Mouse (Mus musculus) kidney, embryonic 14.5 days (tissue): ENCODE data around the gene Hesx1. TPM values are rescaled to one million over a fixed set of nuclear protein-coding genes. Genes with fewer than 3 reads are reported as not detected.

Source experiments
- ATAC-seq: fragments of 200-750 bp; cut with Nextera tagmentation; 2 replicates; pipeline ENCODE4 v1.8.0; 2017; ENCODE audit warnings: moderate number of reproducible peaks, mild to moderate bottlenecking, moderate TSS enrichment, moderate library complexity; ENCODE audit not compliant: low FRiP score, low TSS enrichment
- H3K27ac ChIP-seq: fragments of 300-500 bp; sonication (generic); 2 replicates; pipeline ENCODE4 v1.5.1; 2014; ENCODE audit warnings: low read depth, mild to moderate bottlenecking, low read length, moderate library complexity, mixed read lengths
- H3K27me3 ChIP-seq: fragments of 300-500 bp; sonication (generic); 2 replicates; pipeline ENCODE4 v1.6.1; 2014; ENCODE audit warnings: mild to moderate bottlenecking, low read length; ENCODE audit not compliant: control insufficient read depth, insufficient read depth
- H3K36me3 ChIP-seq: fragments of 300-500 bp; sonication (generic); 2 replicates; pipeline ENCODE4 v1.6.1; 2014; ENCODE audit warnings: low read length, mixed read lengths; ENCODE audit not compliant: control insufficient read depth, insufficient read depth
- H3K4me1 ChIP-seq: fragments of 300-500 bp; sonication (generic); 2 replicates; pipeline ENCODE4 v1.6.1; 2014; ENCODE audit warnings: low read length, mixed read lengths; ENCODE audit not compliant: control insufficient read depth, insufficient read depth
- H3K4me2 ChIP-seq: fragments of 300-500 bp; sonication (generic); replicated peaks from 2 replicates; pipeline ENCODE4 v1.6.1; 2014; ENCODE audit warnings: low read depth, mild to moderate bottlenecking, low read length
- H3K4me3 ChIP-seq: fragments of 300-500 bp; sonication (generic); 2 replicates; pipeline ENCODE4 v1.5.1; 2014; ENCODE audit warnings: mild to moderate bottlenecking, low read length
- H3K9ac ChIP-seq: fragments of 300-500 bp; sonication (generic); 2 replicates; pipeline ENCODE4 v1.6.1; 2014; ENCODE audit warnings: low read depth, mild to moderate bottlenecking, low read length, moderate library complexity
- H3K9me3 ChIP-seq: fragments of 300-500 bp; sonication (generic); 2 replicates; pipeline ENCODE4 v1.6.1; 2016; ENCODE audit warnings: low read length; ENCODE audit not compliant: control insufficient read depth
- WGBS: fragments of 180-500 bp; shearing (Covaris S2); extraction: QIAGEN DNeasy Blood & Tissue Kit; methylation state at CpG from one replicate; pipeline ENCODE4 v1.1.7; 2014; 5-methylcytosine and 5-hydroxymethylcytosine counted together
- polyA plus RNA-seq: library from polyadenylated mRNA; unstranded; fragments of >200 nt; fragmentation: Nextera tagmentation; extraction: Ambion mirVana; gene quantifications from 2 replicates; pipeline ENCODE4 v1.2.1, GENCODE M21; 2014

Gene Hesx1
- polyA plus RNA-seq, 1 experiment from 2014 or later, result 0.99 TPM

DNA sequence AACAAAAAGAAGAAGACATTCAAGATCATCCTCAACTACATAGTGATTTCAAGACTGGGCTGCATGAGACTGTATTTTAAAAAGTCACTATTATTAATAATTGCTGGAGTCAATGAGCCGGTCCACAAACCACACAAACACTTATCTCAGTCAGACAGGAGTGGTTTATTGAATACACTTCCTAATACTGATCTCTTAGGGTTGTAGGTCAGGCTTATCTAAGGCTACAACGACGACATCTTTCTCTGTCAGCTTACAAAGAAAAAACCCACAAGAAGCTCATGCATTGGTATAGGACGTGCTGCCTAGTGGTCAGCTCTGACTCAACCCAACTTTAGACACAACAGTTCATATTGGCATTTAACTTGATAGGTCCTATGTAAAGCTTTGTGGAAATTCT, 30.4 kb downstream of the Hesx1 start:
- Histone ChIP-seq H3K9ac (no peak overlapping the region), H3K4me1 (no peaks in the 10 kb centered on the region), H3K4me2 (no peak overlapping the region), H3K27ac (no peak overlapping the region), H3K9me3 (no peaks in the 10 kb centered on the region), H3K27me3 (no peaks in the 10 kb centered on the region), H3K36me3 (no peaks in the 10 kb centered on the region), H3K4me3 (no peak overlapping the region)
- ATAC-seq, result no peak
- WGBS, result 82% methylated on average over 4 of the region's 4 CpGs

DNA sequence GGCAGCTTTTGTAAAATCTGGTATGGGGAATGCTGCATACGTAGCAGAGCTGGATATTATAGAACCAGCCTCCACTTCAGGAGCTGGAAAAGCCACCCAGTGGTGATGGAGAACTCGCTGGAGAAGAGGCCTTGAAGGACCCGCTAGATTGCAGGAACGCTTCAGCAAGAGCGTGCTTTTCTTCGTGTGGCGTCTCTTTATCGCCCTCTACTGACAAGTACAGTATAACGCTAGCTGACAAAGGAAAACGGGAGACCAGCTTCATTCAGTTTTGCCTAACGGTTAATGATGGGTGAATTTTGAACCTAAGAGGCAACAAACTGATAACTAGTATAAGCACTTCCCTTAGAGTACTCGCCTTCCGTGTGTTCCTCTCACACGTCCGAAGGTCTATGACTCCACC, 35.6 kb downstream of the Hesx1 start:
- no peaks in the 10 kb centered on the region for H3K9me3 ChIP-seq
- H3K4me3 ChIP-seq, result no peak overlapping the region
- no peak overlapping the region for H3K4me2 ChIP-seq
- ATAC-seq, result peak; percentile 69; the same call in 1 of the 2 replicates
- H3K4me1 ChIP-seq, result no peaks in the 10 kb centered on the region
- WGBS, result 5% methylated on average over 15 of the region's 15 CpGs
- H3K27ac ChIP-seq, result no peak overlapping the region
- H3K36me3 ChIP-seq, result no peaks in the 10 kb centered on the region
- H3K27me3 ChIP-seq, result no peaks in the 10 kb centered on the region
- H3K9ac ChIP-seq, result no peak overlapping the region

DNA sequence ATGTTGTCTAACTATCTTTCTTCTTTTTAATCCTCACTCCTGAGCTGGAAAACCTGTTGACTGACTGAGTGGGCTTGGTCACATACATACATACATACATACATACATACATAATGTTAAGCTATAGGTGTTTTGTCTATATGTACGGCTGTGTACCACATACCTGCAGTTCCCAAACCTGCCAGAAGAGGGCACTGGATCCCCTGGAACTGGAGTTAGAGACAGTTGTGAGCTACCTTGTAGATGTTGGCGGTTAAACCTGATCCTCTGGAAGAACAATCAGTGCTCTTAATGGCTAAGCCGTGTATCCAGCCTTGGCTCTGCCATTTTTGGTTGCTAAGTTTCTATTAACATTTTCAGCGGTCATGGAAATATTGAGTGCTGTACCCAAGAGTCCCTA, 36.9 kb downstream of the Hesx1 start:
- H3K4me3 ChIP-seq, result no peak overlapping the region
- 20% methylated on average over 4 of the region's 4 CpGs for WGBS
- H3K9me3 ChIP-seq, result no peaks in the 10 kb centered on the region
- no peak overlapping the region for H3K9ac ChIP-seq
- no peak overlapping the region for H3K27ac ChIP-seq
- H3K27me3 ChIP-seq, result no peaks in the 10 kb centered on the region
- H3K4me1 ChIP-seq, result no peaks in the 10 kb centered on the region
- no peaks in the 10 kb centered on the region for H3K36me3 ChIP-seq
- ATAC-seq, result 0 out of 2 replicates have a peak, but pooled peaks have one; percentile 24
- H3K4me2 ChIP-seq, result no peak overlapping the region

DNA sequence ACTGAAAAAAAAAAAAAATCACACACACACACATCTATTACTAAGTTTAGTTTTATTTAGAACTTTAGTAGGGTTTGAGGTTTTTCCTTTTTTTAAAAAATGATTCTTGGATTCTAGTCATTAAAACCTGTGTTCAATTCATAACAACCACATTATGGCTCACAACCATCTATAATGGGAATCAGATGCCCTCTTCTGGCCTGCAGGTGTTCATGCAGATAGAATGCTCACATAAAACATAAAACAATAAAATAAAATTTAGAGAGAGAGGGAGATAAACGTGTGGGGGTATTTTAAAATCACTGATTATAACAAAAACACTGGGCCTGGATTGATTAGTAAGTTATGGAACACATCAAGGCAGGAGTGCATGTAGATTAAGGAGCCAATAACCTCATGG, 43.3 kb downstream of the Hesx1 start:
- Histone ChIP-seq H3K27ac (no peak overlapping the region), H3K36me3 (no peaks in the 10 kb centered on the region), H3K4me3 (no peak overlapping the region), H3K9ac (no peak overlapping the region), H3K4me2 (no peak overlapping the region), H3K9me3 (no peaks in the 10 kb centered on the region), H3K27me3 (peaks cover 4% of the 10 kb centered on the region), H3K4me1 (peaks cover 12% of the 10 kb centered on the region)
- no peak for ATAC-seq
- 73% methylated on average over 1 of the region's 1 CpGs for WGBS

DNA sequence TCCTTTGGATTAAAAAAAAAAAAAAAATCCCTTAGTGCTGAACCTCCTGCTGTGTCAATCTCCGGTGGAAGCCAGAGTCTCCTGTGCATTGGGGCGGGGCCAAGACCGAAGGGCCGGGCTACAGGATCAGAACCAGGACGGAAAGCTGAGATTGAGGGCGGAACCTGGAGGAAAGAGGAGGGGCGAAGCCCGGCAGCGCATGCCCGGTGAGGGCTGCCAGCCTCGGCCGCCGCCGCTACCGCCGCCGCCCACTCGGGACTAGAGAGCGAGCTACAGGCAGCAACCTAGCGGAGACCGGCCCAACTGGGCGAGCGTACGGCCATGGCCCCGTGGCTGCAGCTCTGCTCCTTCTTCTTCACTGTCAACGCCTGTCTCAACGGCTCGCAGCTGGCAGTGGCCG, 44.6 kb downstream of the Hesx1 start, which contains the start of gene Il17rd:
TSS of gene Il17rd (plus strand) at position 159 of the 400 bp plus-strand sequence.
- peak within 1 kb of the TSS; percentile 85 for H3K9ac ChIP-seq
- peak within 1 kb of the TSS; percentile 87 for H3K4me2 ChIP-seq
- peak within 1 kb of the TSS; percentile 96 for H3K4me3 ChIP-seq
- no peaks in the 10 kb centered on the region for H3K36me3 ChIP-seq
- 0% methylated on average over 28 of the region's 29 CpGs for WGBS
- ATAC-seq, result peak; percentile 92
- H3K27ac ChIP-seq, result peak within 1 kb of the TSS; percentile 90
- H3K4me1 ChIP-seq, result peaks cover 25% of the 10 kb centered on the region
- no peaks in the 10 kb centered on the region for H3K9me3 ChIP-seq
- peaks cover 4% of the 10 kb centered on the region for H3K27me3 ChIP-seq

DNA sequence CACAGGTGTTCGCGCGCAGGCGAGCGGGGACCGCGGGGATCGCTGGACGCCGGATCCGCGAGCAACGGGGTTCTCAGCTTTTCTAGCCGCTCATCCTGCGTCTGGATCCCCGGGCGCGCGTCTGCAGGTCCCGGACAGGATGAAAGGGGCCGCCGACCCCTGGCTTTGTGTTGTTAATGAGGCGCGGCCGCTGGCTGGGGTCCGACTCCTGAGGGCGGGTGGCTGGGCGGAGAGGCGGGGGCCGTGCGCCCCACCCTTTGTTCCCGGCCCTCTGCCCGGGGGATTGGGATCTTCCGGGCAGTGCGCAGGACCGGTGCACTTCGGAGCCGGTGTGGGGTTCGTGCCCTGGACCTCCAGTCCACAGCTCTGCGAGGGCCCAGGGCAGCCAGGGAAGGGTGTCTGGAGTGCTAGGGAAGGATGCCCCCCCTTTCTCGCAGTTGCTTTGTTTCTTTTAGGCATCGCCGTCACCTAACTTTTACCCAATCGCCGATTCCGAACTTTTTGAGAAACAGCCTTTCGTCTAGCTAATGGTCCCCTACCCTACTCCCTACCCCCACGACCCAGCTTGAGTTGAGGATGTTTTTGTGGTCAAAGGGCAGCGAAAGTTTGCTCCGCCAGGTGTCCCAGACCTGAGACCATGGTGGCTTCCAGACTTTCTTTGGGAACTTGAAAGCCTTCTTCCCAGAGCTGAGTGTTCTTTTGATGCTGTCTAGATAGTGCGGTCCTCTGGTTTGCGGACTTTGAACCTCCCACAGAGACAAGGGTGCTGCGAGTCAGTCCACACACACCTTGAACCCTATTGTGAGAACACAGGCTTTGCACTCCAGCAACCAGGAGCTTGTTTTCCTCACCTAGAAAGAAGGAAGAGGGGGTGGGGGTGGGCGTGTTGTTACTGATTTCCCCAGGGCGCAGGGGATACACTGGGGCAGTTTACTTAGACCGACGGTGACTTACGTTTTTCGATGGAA, 45.3 kb downstream of the Hesx1 start:
- Histone ChIP-seq H3K4me1 (peaks cover 33% of the 10 kb centered on the region), H3K27ac (peak overlapping the region; percentile 90), H3K36me3 (no peaks in the 10 kb centered on the region), H3K4me2 (peak overlapping the region; percentile 87), H3K27me3 (peaks cover 4% of the 10 kb centered on the region), H3K9me3 (no peaks in the 10 kb centered on the region), H3K9ac (peak overlapping the region; percentile 85), H3K4me3 (peak overlapping the region; percentile 96)
- peak; percentile 64 for ATAC-seq
- under 1% methylated on average over 59 of the region's 59 CpGs for WGBS

DNA sequence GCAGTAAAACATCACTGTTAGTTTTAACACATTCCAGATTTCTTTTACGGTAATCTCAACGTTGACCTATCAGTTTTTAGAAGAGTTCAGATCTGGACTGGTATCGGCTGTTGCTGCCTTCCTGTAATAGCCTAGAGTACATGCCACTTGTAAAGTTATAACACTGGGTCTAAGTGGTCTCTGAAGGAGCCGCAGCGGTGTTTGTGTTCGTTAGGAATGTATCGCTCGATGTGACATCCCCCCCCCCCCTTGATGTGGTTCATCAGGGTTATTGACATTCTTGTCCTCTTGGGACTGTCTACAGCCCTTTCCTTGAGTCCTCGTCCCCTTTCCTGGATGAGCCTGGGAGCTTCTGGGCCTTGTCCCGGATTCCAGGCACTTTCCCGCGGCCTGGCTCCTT, 46.2 kb downstream of the Hesx1 start:
- peaks cover 4% of the 10 kb centered on the region for H3K27me3 ChIP-seq
- peaks cover 42% of the 10 kb centered on the region for H3K4me1 ChIP-seq
- H3K9me3 ChIP-seq, result no peaks in the 10 kb centered on the region
- H3K36me3 ChIP-seq, result no peaks in the 10 kb centered on the region
- H3K4me3 ChIP-seq, result peak overlapping the region; percentile 96
- peak overlapping the region; percentile 85; the same call in 1 of the 2 replicates for H3K9ac ChIP-seq
- peak overlapping the region; percentile 87 for H3K4me2 ChIP-seq
- H3K27ac ChIP-seq, result peak overlapping the region; percentile 90; the same call in 1 of the 2 replicates
- ATAC-seq, result no peak
- 13% methylated on average over 12 of the region's 12 CpGs for WGBS

DNA sequence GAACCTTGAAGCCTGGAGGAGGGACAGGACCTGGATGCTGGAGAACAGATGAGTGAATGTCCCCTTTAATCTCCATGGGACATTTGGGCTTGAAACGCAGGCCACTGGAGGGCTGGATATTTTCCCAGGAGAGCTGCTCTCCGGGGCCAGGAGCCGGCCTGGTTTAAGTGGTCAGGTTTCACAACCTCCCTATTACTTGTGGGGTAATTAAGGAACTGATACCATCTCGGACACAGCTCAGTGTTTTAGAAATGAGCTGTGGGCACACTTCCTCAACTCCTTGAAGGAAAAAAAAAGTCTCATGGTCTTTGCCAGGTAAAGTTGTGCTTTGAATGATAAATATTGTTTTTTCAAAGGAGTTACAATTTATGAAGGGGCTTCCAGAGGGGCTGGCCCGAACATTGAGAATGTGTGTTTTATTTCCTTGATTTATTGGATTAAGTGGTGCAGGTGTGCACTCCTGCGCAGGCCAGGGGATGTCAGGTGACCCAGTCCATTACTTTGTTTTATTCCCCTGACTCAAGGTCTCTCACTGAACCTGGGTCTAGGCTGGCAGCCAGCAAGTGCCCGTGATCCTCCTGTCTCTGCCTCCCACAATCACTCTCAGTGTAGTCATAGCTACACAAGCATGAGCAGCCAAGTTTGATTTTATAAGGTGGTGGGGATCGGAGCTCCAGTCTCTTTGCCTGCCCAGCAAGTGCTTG, 48.2 kb downstream of the Hesx1 start:
- Histone ChIP-seq H3K36me3 (no peaks in the 10 kb centered on the region), H3K27me3 (peaks cover 4% of the 10 kb centered on the region), H3K9ac (no peak overlapping the region), H3K4me1 (peaks cover 51% of the 10 kb centered on the region), H3K4me2 (no peak overlapping the region; the same call in 1 of the 2 replicates), H3K9me3 (no peaks in the 10 kb centered on the region), H3K27ac (peak overlapping the region; percentile 82; the same call in 1 of the 2 replicates), H3K4me3 (no peak overlapping the region)
- no peak for ATAC-seq
- 19% methylated on average over 8 of the region's 8 CpGs for WGBS
